Mouse (Mus musculus) brain, embryonic 14.5 days (tissue): ENCODE measurements around the gene Ezh1.

Experiments
- CTCF ChIP-seq: fragments of 200-500 bp; IDR thresholded peaks from 2 replicates; pipeline ENCODE4 v1.5.1; 2012; ENCODE audit warnings: inconsistent platforms, mild to moderate bottlenecking, moderate library complexity, borderline replicate concordance; ENCODE audit not compliant: insufficient read depth, insufficient read length; ENCODE audit errors: extremely low read depth
- POLR2A ChIP-seq: fragments of 200-500 bp; IDR thresholded peaks from 2 replicates; pipeline ENCODE4 v1.6.1; 2012; ENCODE audit warnings: mild to moderate bottlenecking, inconsistent platforms, borderline replicate concordance; ENCODE audit not compliant: poor library complexity, insufficient read depth, insufficient read length, severe bottlenecking; ENCODE audit errors: extremely low read depth

- TF ChIP-seq POLR2A (no peak), CTCF (no peak)
These were observed 10.5 kb upstream of the Ezh1 start for GRCm38 (mm10) chr11:101236782-101237181.
